Mouse (Mus musculus) midbrain, embryonic 12.5 days (tissue): ENCODE measurements at regions not wholly inside any gene's neighbourhood (a gene's known extent, or its start where the extent isn't known, plus 50 kb on each side); places are given as distances from the start of the nearest gene placed in this dataset.

Experiments used
- ATAC-seq: fragments of 200-750 bp; cut with Nextera tagmentation; 2 replicates; pipeline ENCODE4 v1.8.0; 2017; ENCODE audit warnings: low read depth, moderate TSS enrichment, moderate library complexity; ENCODE audit not compliant: low FRiP score
- H3K27ac ChIP-seq: fragments of 300-500 bp; sonication (generic); replicated peaks from 2 replicates; pipeline ENCODE4 v1.5.1; 2016; ENCODE audit warnings: mild to moderate bottlenecking
- H3K27me3 ChIP-seq: fragments of 300-500 bp; sonication (generic); 2 replicates; pipeline ENCODE4 v1.6.1; 2016; ENCODE audit warnings: mild to moderate bottlenecking
- H3K36me3 ChIP-seq: fragments of 300-500 bp; sonication (generic); 2 replicates; pipeline ENCODE4 v1.6.1; 2016
- H3K4me1 ChIP-seq: fragments of 300-500 bp; sonication (generic); 2 replicates; pipeline ENCODE4 v1.6.1; 2016
- H3K4me2 ChIP-seq: fragments of 300-500 bp; sonication (generic); replicated peaks from 2 replicates; pipeline ENCODE4 v1.6.1; 2016; ENCODE audit warnings: mild to moderate bottlenecking, moderate library complexity
- H3K4me3 ChIP-seq: fragments of 300-500 bp; sonication (generic); 2 replicates; pipeline ENCODE4 v1.5.1; 2016; ENCODE audit warnings: mild to moderate bottlenecking
- H3K9ac ChIP-seq: fragments of 300-500 bp; sonication (generic); replicated peaks from 2 replicates; pipeline ENCODE4 v1.6.1; 2016; ENCODE audit warnings: mild to moderate bottlenecking, moderate library complexity
- H3K9me3 ChIP-seq: fragments of 300-500 bp; sonication (generic); 2 replicates; pipeline ENCODE4 v1.6.1; 2016; ENCODE audit warnings: mild to moderate bottlenecking
- WGBS: fragments of 180-500 bp; shearing (Covaris S2); methylation state at CpG from one replicate; pipeline ENCODE4 v1.1.7; 2016; 5-methylcytosine and 5-hydroxymethylcytosine counted together

GRCm38 (mm10) chr12:44145321-44145720, 64.8 kb downstream of the Dnajb9 start:
- no peak for ATAC-seq
- peaks cover 4% of the 10 kb centered on the region; the same call in 1 of the 2 replicates for H3K9me3 ChIP-seq
- H3K4me1 ChIP-seq: no peaks in the 10 kb centered on the region
- H3K27ac ChIP-seq: no peak overlapping the region
- H3K4me2 ChIP-seq: no peak overlapping the region
- WGBS: 87% methylated on average over 2 of the region's 2 CpGs
- H3K27me3 ChIP-seq: no peaks in the 10 kb centered on the region
- no peaks in the 10 kb centered on the region for H3K36me3 ChIP-seq
- no peak overlapping the region for H3K9ac ChIP-seq
- H3K4me3 ChIP-seq: no peak overlapping the region

DNA sequence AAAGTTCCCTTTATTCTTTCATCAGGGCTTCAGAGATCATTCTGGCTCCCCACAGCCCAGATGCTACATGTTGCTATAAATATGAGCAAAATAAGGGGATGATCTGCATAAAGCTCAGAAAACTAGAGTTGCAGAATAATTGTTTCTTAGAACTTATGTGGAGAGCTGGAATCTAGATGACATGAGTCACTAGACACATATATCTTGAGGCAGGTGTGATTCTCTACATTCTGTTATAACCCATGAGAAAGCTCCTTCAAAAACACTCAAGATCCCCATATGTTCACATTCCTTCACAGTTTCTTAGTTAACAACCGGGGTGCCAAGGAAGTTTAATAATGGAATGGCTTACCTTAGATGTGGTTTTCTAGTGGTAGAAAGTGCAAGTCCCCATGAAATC, 71.1 kb downstream of the Dnajb9 start:
- Histone ChIP-seq H3K4me3 (no peak overlapping the region), H3K27me3 (no peaks in the 10 kb centered on the region), H3K36me3 (no peaks in the 10 kb centered on the region), H3K27ac (no peak overlapping the region), H3K9ac (no peak overlapping the region), H3K9me3 (no peaks in the 10 kb centered on the region), H3K4me2 (no peak overlapping the region), H3K4me1 (no peaks in the 10 kb centered on the region)
- WGBS: 94% methylated on average over 1 of the region's 1 CpGs
- no peak for ATAC-seq

- no peaks in the 10 kb centered on the region for H3K27me3 ChIP-seq
- no peak overlapping the region for H3K27ac ChIP-seq
- 88% methylated on average over 8 of the region's 8 CpGs for WGBS
- ATAC-seq: no peak
- H3K4me2 ChIP-seq: no peak overlapping the region
- no peak overlapping the region for H3K9ac ChIP-seq
- H3K4me1 ChIP-seq: no peaks in the 10 kb centered on the region
- H3K4me3 ChIP-seq: no peak overlapping the region
- H3K9me3 ChIP-seq: no peaks in the 10 kb centered on the region
- H3K36me3 ChIP-seq: no peaks in the 10 kb centered on the region
Observed at GRCm38 (mm10) chr12:44128874-44129273, 81.3 kb downstream of the Dnajb9 start.

- no peak for ATAC-seq
- H3K27me3 ChIP-seq: no peaks in the 10 kb centered on the region
- H3K36me3 ChIP-seq: no peaks in the 10 kb centered on the region
- no peak overlapping the region for H3K4me2 ChIP-seq
- no peak overlapping the region for H3K9ac ChIP-seq
- no peaks in the 10 kb centered on the region for H3K9me3 ChIP-seq
- H3K27ac ChIP-seq: no peak overlapping the region
- WGBS: 51% methylated on average over 2 of the region's 2 CpGs
- H3K4me1 ChIP-seq: no peaks in the 10 kb centered on the region
- no peak overlapping the region for H3K4me3 ChIP-seq
Observed at GRCm38 (mm10) chr12:44105085-44105484, 105.0 kb downstream of the Dnajb9 start.

DNA sequence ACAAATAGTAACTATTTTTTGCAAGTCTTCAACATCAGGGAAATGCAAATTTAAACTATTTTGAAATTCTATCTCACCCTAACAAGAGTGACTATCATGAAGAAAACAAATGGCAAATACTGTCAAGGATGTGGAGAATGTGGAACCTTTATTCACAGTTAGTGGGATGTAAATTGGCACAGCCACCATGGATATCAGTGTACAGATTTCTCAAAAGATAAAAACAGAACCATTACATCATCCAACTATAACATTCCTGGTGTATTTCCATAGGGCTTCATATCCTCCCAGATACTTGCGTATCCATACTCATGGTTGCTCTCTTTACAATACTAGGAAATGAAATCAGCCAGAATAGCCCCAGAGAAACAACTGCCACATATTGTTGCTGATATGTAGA, 110.9 kb downstream of the Dnajb9 start:
- Histone ChIP-seq H3K9ac (no peak overlapping the region), H3K27ac (no peak overlapping the region), H3K4me1 (no peaks in the 10 kb centered on the region), H3K4me2 (no peak overlapping the region), H3K27me3 (no peaks in the 10 kb centered on the region), H3K4me3 (no peak overlapping the region), H3K36me3 (no peaks in the 10 kb centered on the region), H3K9me3 (no peaks in the 10 kb centered on the region)
- 95% methylated on average over 1 of the region's 1 CpGs for WGBS
- ATAC-seq: no peak

GRCm38 (mm10) chr12:44071766-44072165, 138.4 kb downstream of the Dnajb9 start:
- H3K27me3 ChIP-seq: no peaks in the 10 kb centered on the region
- ATAC-seq: no peak
- no peak overlapping the region for H3K4me3 ChIP-seq
- WGBS: 94% methylated on average over 5 of the region's 5 CpGs
- H3K9ac ChIP-seq: no peak overlapping the region
- no peaks in the 10 kb centered on the region for H3K36me3 ChIP-seq
- H3K27ac ChIP-seq: no peak overlapping the region
- no peaks in the 10 kb centered on the region for H3K4me1 ChIP-seq
- H3K9me3 ChIP-seq: no peaks in the 10 kb centered on the region
- no peak overlapping the region for H3K4me2 ChIP-seq

GRCm38 (mm10) chr12:44056493-44057163, 153.5 kb downstream of the Dnajb9 start:
- no peaks in the 10 kb centered on the region for H3K9me3 ChIP-seq
- H3K4me3 ChIP-seq: no peak overlapping the region
- ATAC-seq: no peak
- no peak overlapping the region for H3K9ac ChIP-seq
- H3K27me3 ChIP-seq: no peaks in the 10 kb centered on the region
- WGBS: 90% methylated on average over 2 of the region's 2 CpGs
- H3K36me3 ChIP-seq: no peaks in the 10 kb centered on the region
- H3K27ac ChIP-seq: no peak overlapping the region
- no peaks in the 10 kb centered on the region for H3K4me1 ChIP-seq
- no peak overlapping the region for H3K4me2 ChIP-seq

DNA sequence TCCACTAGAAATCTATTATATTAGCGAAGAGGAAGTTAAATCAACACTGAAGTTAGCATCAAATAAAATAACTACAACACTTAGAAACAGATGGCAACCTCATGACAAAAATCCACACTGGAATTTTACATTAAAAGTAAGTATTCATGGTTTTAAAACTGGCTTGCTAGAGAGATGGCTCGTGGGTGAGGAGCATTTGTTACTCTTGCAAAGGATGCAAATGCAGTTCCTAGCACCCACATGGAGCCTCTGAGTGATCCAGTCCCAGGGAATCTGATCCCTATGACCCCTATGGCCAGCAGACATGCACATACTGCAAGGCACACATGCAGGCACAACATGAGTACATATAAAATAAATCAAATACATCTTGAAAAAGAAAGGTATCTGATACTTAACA, 164.3 kb downstream of the Dnajb9 start:
- Histone ChIP-seq H3K9me3 (no peaks in the 10 kb centered on the region), H3K9ac (no peak overlapping the region), H3K4me2 (no peak overlapping the region), H3K27ac (no peak overlapping the region), H3K4me3 (no peak overlapping the region), H3K36me3 (no peaks in the 10 kb centered on the region), H3K27me3 (no peaks in the 10 kb centered on the region), H3K4me1 (peaks cover 3% of the 10 kb centered on the region; the same call in 1 of the 2 replicates)
- 82% methylated on average over 2 of the region's 2 CpGs for WGBS
- ATAC-seq: no peak

DNA sequence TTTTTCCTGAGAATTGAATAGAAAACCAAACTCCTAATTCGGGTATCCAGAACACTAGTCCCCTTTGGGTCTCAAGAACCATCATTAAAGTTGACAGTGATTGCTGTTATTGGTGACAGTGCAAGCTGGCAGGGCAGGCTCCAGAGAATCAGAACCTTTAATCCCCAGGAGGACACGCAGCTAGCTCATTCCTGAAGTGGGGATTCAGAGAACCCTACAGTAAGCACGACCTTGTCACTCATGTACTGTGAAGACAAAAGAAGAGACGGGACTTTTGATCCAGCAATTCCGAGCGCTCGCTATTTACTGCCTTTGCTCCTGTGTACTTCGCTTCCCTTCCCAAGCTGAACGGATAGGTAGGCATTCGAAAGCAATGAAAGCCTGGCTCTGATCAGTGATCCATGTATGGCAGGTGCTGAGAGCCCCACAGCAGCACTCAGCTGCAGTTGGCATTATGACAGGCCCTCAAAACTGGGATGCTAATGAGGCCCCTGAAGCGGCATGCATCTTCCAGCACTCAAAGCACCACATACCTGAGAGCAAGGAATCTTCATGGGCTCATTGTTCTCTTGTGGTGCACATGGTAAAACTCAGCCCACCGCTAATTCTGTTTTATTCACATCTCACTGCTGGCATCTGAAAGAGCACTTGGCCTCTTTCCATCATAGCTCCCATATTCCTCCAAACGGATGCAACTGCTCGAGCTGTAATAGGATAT, 165.6 kb downstream of the Dnajb9 start:
- no peak for ATAC-seq
- 72% methylated on average over 14 of the region's 14 CpGs for WGBS
- Histone ChIP-seq H3K27me3 (no peaks in the 10 kb centered on the region), H3K27ac (no peak overlapping the region), H3K4me3 (no peak overlapping the region), H3K4me2 (no peak overlapping the region), H3K4me1 (peaks cover 3% of the 10 kb centered on the region; the same call in 1 of the 2 replicates), H3K36me3 (no peaks in the 10 kb centered on the region), H3K9ac (no peak overlapping the region), H3K9me3 (no peaks in the 10 kb centered on the region)

GRCm38 (mm10) chr12:44006795-44007194, 203.3 kb downstream of the Dnajb9 start:
- H3K27me3 ChIP-seq: no peaks in the 10 kb centered on the region
- no peaks in the 10 kb centered on the region for H3K36me3 ChIP-seq
- H3K4me1 ChIP-seq: no peaks in the 10 kb centered on the region
- no peak for ATAC-seq
- H3K4me2 ChIP-seq: no peak overlapping the region
- H3K4me3 ChIP-seq: no peak overlapping the region
- 48% methylated on average over 2 of the region's 2 CpGs for WGBS
- H3K27ac ChIP-seq: no peak overlapping the region
- H3K9me3 ChIP-seq: no peaks in the 10 kb centered on the region
- H3K9ac ChIP-seq: no peak overlapping the region

DNA sequence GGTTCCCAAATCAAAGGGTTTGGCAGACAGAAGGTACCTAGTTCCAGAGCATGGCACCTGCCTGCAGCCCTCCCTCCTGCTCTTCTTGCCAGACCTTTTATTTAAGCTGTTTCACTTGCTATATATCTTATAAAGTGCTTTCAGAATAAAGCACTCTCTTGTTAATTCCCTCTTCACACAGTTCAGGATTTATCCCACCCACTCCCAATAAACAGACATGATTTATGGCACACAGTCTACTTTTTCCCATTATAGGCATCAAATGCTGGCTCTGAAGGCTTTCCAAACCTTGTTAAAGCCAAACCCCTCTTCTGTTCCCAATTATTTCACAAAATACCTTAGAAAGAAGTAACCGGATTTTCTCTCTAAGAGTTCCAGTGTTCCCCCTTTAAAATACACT, 226.6 kb downstream of the Dnajb9 start:
- no peaks in the 10 kb centered on the region for H3K9me3 ChIP-seq
- H3K27me3 ChIP-seq: no peaks in the 10 kb centered on the region
- no peak overlapping the region for H3K4me2 ChIP-seq
- ATAC-seq: no peak
- no peaks in the 10 kb centered on the region for H3K36me3 ChIP-seq
- no peak overlapping the region for H3K27ac ChIP-seq
- 80% methylated on average over 1 of the region's 1 CpGs for WGBS
- H3K4me1 ChIP-seq: no peaks in the 10 kb centered on the region
- no peak overlapping the region for H3K4me3 ChIP-seq
- no peak overlapping the region for H3K9ac ChIP-seq

GRCm38 (mm10) chr12:43963973-43964372, 246.2 kb downstream of the Dnajb9 start:
- Histone ChIP-seq H3K27ac (no peak overlapping the region), H3K4me3 (no peak overlapping the region), H3K4me1 (no peaks in the 10 kb centered on the region), H3K27me3 (no peaks in the 10 kb centered on the region), H3K36me3 (no peaks in the 10 kb centered on the region), H3K9ac (no peak overlapping the region), H3K9me3 (no peaks in the 10 kb centered on the region), H3K4me2 (no peak overlapping the region)
- no peak for ATAC-seq
- 59% methylated on average over 1 of the region's 1 CpGs for WGBS
